In genomic region chr2:73270593-73271458, GRCm38 (mm10) we compare ENCODE assay signal across 8 mouse cellular contexts. TPM values are rescaled to one million over a fixed set of nuclear protein-coding genes. Genes with fewer than 3 reads are reported as not detected.
DNase-seq lines count a peak whose midpoint lies in the region; ATAC-seq and TF ChIP-seq lines count a peak whose summit lies in the region.

No protein-coding gene starts in this region.

- H3K9me3 ChIP-seq in embryonic facial prominence, embryonic 13.5 days, result no peaks in the 10 kb centered on the region
- no peaks in the 10 kb centered on the region for H3K9me3 ChIP-seq in hindbrain, embryonic 15.5 days
- H3K9me3 ChIP-seq in liver, embryonic 16.5 days (replicated peaks; ENCODE audit: control insufficient read depth, low read length), result no peaks in the 10 kb centered on the region

- TF ChIP-seq CTCF in spleen, adult 2 months (IDR thresholded peaks at IDR 0.05; ENCODE audit: extremely low read depth, insufficient read depth, insufficient read length, insufficient replicate concordance), result no peak

- ATAC-seq in embryonic facial prominence, embryonic 13.5 days (ENCODE audit: insufficient number of reproducible peaks, insufficient read depth, low FRiP score, low TSS enrichment, low read depth), result no peak
- ATAC-seq in hindbrain, embryonic 15.5 days (ENCODE audit: low FRiP score, low read depth), result no peak
- no peak for ATAC-seq in liver, embryonic 16.5 days (ENCODE audit: low read depth)

- peaks cover 25% of the 10 kb centered on the region for H3K4me1 ChIP-seq in spleen, adult 2 months (ENCODE audit: control insufficient read depth, insufficient read depth, insufficient read length)
- peaks cover 51% of the 10 kb centered on the region for H3K4me1 ChIP-seq in embryonic facial prominence, embryonic 13.5 days
- H3K4me1 ChIP-seq in hindbrain, embryonic 15.5 days (replicated peaks), result peaks cover 38% of the 10 kb centered on the region
- H3K4me1 ChIP-seq in liver, embryonic 16.5 days (ENCODE audit: control insufficient read depth, low read depth, low read length), result peaks cover 25% of the 10 kb centered on the region

- no peaks in the 10 kb centered on the region for H3K36me3 ChIP-seq in spleen, adult 2 months (ENCODE audit: control insufficient read depth, insufficient read depth, low read length)
- no peaks in the 10 kb centered on the region for H3K36me3 ChIP-seq in embryonic facial prominence, embryonic 13.5 days
- H3K36me3 ChIP-seq in hindbrain, embryonic 15.5 days, result no peaks in the 10 kb centered on the region
- no peaks in the 10 kb centered on the region for H3K36me3 ChIP-seq in liver, embryonic 16.5 days (ENCODE audit: control insufficient read depth, insufficient read depth)

- no peak for DNase-seq in spleen, adult 2 months (ENCODE audit: low read depth in 1 of 2, low spot score in 2 of 2)
- DNase-seq in spleen, postnatal 14 days (ENCODE audit: low spot score in 2 of 2), result no peak
- DNase-seq in retina, postnatal 1 day, result peak; percentile 58
- DNase-seq in c-Kit-positive CD71-positive TER-119-positive erythroid progenitor cells, embryonic 14.5 days (ENCODE audit: low spot score), result no peak
- no peak for DNase-seq in urinary bladder, postnatal 4 days (ENCODE audit: low spot score in 2 of 2)

- H3K4me3 ChIP-seq in spleen, adult 2 months (ENCODE audit: extremely low read depth, insufficient read depth, insufficient read length), result 0 out of 2 replicates have a peak overlapping the region, but pooled peaks have one; percentile 1
- H3K4me3 ChIP-seq in embryonic facial prominence, embryonic 13.5 days, result peak overlapping the region; percentile 49
- peak overlapping the region; percentile 36; the same call in 1 of the 2 replicates for H3K4me3 ChIP-seq in hindbrain, embryonic 15.5 days
- H3K4me3 ChIP-seq in liver, embryonic 16.5 days (ENCODE audit: low read depth, low read length), result peak overlapping the region; percentile 3; the same call in 1 of the 2 replicates

- H3K9ac ChIP-seq in embryonic facial prominence, embryonic 13.5 days, result no peak overlapping the region
- peak overlapping the region; percentile 10; the same call in 1 of the 2 replicates for H3K9ac ChIP-seq in hindbrain, embryonic 15.5 days
- H3K9ac ChIP-seq in liver, embryonic 16.5 days (ENCODE audit: low read depth, low read length), result no peak overlapping the region

- WGBS in spleen, adult 2 months, result 5% methylated on average over 38 of the region's 38 CpGs
- WGBS in embryonic facial prominence, embryonic 13.5 days, result 2% methylated on average over 38 of the region's 38 CpGs
- WGBS in hindbrain, embryonic 15.5 days, result under 1% methylated on average over 38 of the region's 38 CpGs
- WGBS in liver, embryonic 16.5 days (ENCODE audit: insufficient replicate concordance), result 1% methylated on average over 38 of the region's 38 CpGs

- peaks cover 52% of the 10 kb centered on the region for H3K27me3 ChIP-seq in spleen, adult 2 months (ENCODE audit: control insufficient read depth, insufficient read depth, low read length)
- H3K27me3 ChIP-seq in embryonic facial prominence, embryonic 13.5 days, result peaks cover 88% of the 10 kb centered on the region
- peaks cover 53% of the 10 kb centered on the region for H3K27me3 ChIP-seq in hindbrain, embryonic 15.5 days
- peaks cover 91% of the 10 kb centered on the region for H3K27me3 ChIP-seq in liver, embryonic 16.5 days (ENCODE audit: control insufficient read depth, insufficient read depth, low read depth, low read length)

- TF ChIP-seq POLR2A in spleen, adult 2 months (IDR thresholded peaks at IDR 0.05; ENCODE audit: low read depth, low read length), result no peak

- H3K4me2 ChIP-seq in embryonic facial prominence, embryonic 13.5 days, result peak overlapping the region; percentile 67
- peak overlapping the region; percentile 21; the same call in 1 of the 2 replicates for H3K4me2 ChIP-seq in hindbrain, embryonic 15.5 days
- H3K4me2 ChIP-seq in liver, embryonic 16.5 days (ENCODE audit: low read depth, low read length), result no peak overlapping the region

- H3K27ac ChIP-seq in spleen, adult 2 months (ENCODE audit: insufficient read depth, low read length), result no peak overlapping the region
- no peak overlapping the region; the same call in 1 of the 2 replicates for H3K27ac ChIP-seq in embryonic facial prominence, embryonic 13.5 days
- no peak overlapping the region for H3K27ac ChIP-seq in hindbrain, embryonic 15.5 days (replicated peaks)
- H3K27ac ChIP-seq in liver, embryonic 16.5 days (ENCODE audit: low read length), result no peak overlapping the region

RNA-seq across cellular contexts. Expression of gene Sp9, which starts 0.9 kb away (rescaled TPM):
- polyA plus RNA-seq in spleen, adult 2 months (2012; rRNA removed), result not detected in 2 replicates
- polyA plus RNA-seq in embryonic facial prominence, embryonic 13.5 days (2015; fragmentation: Nextera tagmentation; extraction: Ambion mirVana), result 2.5 and 3.7 TPM in 2 replicates
- 1.2 TPM in 2 replicates for polyA plus RNA-seq in hindbrain, embryonic 15.5 days (2015; fragmentation: Nextera tagmentation; extraction: Ambion mirVana)
- not detected in 2 replicates for polyA plus RNA-seq in liver, embryonic 16.5 days (2015; fragmentation: Nextera tagmentation; extraction: Ambion mirVana)

RNA-seq across cellular contexts. Expression of gene Scrn3, which starts 41.6 kb away (rescaled TPM):
- polyA plus RNA-seq in spleen, adult 2 months (2012; rRNA removed), result 2.3 and 2.9 TPM in 2 replicates
- 15.0 and 17.5 TPM in 2 replicates for polyA plus RNA-seq in embryonic facial prominence, embryonic 13.5 days (2015; fragmentation: Nextera tagmentation; extraction: Ambion mirVana)
- polyA plus RNA-seq in hindbrain, embryonic 15.5 days (2015; fragmentation: Nextera tagmentation; extraction: Ambion mirVana), result 7.3 and 8.2 TPM in 2 replicates
- polyA plus RNA-seq in liver, embryonic 16.5 days (2015; fragmentation: Nextera tagmentation; extraction: Ambion mirVana), result 30.1 and 31.0 TPM in 2 replicates

RNA-seq across cellular contexts. Expression of gene Cir1, which starts 41.7 kb away (rescaled TPM):
- 1.3 and 1.5 TPM in 2 replicates for polyA plus RNA-seq in spleen, adult 2 months (2012; rRNA removed)
- 34.7 and 35.4 TPM in 2 replicates for polyA plus RNA-seq in embryonic facial prominence, embryonic 13.5 days (2015; fragmentation: Nextera tagmentation; extraction: Ambion mirVana)
- 26.2 and 29.0 TPM in 2 replicates for polyA plus RNA-seq in hindbrain, embryonic 15.5 days (2015; fragmentation: Nextera tagmentation; extraction: Ambion mirVana)
- 20.3 and 21.9 TPM in 2 replicates for polyA plus RNA-seq in liver, embryonic 16.5 days (2015; fragmentation: Nextera tagmentation; extraction: Ambion mirVana)

RNA-seq across cellular contexts. Expression of gene Ola1, which starts 52.1 kb away (rescaled TPM):
- 2.2 and 2.9 TPM in 2 replicates for polyA plus RNA-seq in spleen, adult 2 months (2012; rRNA removed)
- polyA plus RNA-seq in embryonic facial prominence, embryonic 13.5 days (2015; fragmentation: Nextera tagmentation; extraction: Ambion mirVana), result 108 and 118 TPM in 2 replicates
- 92.9 and 97.7 TPM in 2 replicates for polyA plus RNA-seq in hindbrain, embryonic 15.5 days (2015; fragmentation: Nextera tagmentation; extraction: Ambion mirVana)
- 29.7 and 34.4 TPM in 2 replicates for polyA plus RNA-seq in liver, embryonic 16.5 days (2015; fragmentation: Nextera tagmentation; extraction: Ambion mirVana)
